Mouse (Mus musculus) midbrain, postnatal 0 days (tissue): ENCODE measurements around the gene Fbrs. TPM values are rescaled to one million over a fixed set of nuclear protein-coding genes. Genes with fewer than 3 reads are reported as not detected.
A peak's percentile ranks its signal among the peaks of the same experiment; 100 is the strongest.

ENCODE experiments used
- ATAC-seq: fragments of 200-750 bp; cut with Nextera tagmentation; 2 replicates; pipeline ENCODE4 v1.8.0; 2017; ENCODE audit warnings: moderate number of reproducible peaks, mild to moderate bottlenecking, moderate TSS enrichment, moderate library complexity; ENCODE audit not compliant: low FRiP score
- DNase-seq: peaks from one replicate; pipeline ENCODE4 v3.0.0-alpha.2; 2015; ENCODE audit warnings: low spot score
- H3K27ac ChIP-seq: fragments of 300-500 bp; sonication (generic); 2 replicates; pipeline ENCODE4 v1.5.1; 2014; ENCODE audit warnings: low read depth, mild to moderate bottlenecking, low read length, mixed read lengths
- H3K27me3 ChIP-seq: fragments of 300-500 bp; sonication (generic); 2 replicates; pipeline ENCODE4 v1.6.1; 2014; ENCODE audit warnings: low read length, control low read depth, mixed read lengths; ENCODE audit not compliant: insufficient read depth
- H3K36me3 ChIP-seq: fragments of 300-500 bp; sonication (generic); 2 replicates; pipeline ENCODE4 v1.6.1; 2014; ENCODE audit warnings: low read length, control low read depth, mixed read lengths; ENCODE audit not compliant: insufficient read depth
- H3K4me1 ChIP-seq: fragments of 300-500 bp; sonication (generic); 2 replicates; pipeline ENCODE4 v1.6.1; 2014; ENCODE audit warnings: mild to moderate bottlenecking, control low read depth, antibody characterized with exemption, low read length, mixed read lengths; ENCODE audit not compliant: insufficient read depth
- H3K4me2 ChIP-seq: fragments of 300-500 bp; sonication (generic); 2 replicates; pipeline ENCODE4 v1.6.1; 2014; ENCODE audit warnings: low read depth, mild to moderate bottlenecking, low read length, mixed read lengths; ENCODE audit not compliant: poor library complexity, severe bottlenecking
- H3K4me3 ChIP-seq: fragments of 300-500 bp; sonication (generic); 2 replicates; pipeline ENCODE4 v1.5.1; 2014; ENCODE audit warnings: low read depth, mild to moderate bottlenecking, low read length, moderate library complexity
- H3K9ac ChIP-seq: fragments of 300-500 bp; sonication (generic); replicated peaks from 2 replicates; pipeline ENCODE4 v1.6.1; 2014; ENCODE audit warnings: mild to moderate bottlenecking, low read length, moderate library complexity, mixed read lengths; ENCODE audit not compliant: poor library complexity, severe bottlenecking
- H3K9me3 ChIP-seq: fragments of 300-500 bp; sonication (generic); 2 replicates; pipeline ENCODE4 v1.6.1; 2016; ENCODE audit warnings: low read length, control low read depth
- CTCF ChIP-seq: IDR thresholded peaks from 2 replicates; pipeline ENCODE4 v1.5.1; 2016; ENCODE audit warnings: antibody characterized with exemption, mild to moderate bottlenecking
- WGBS: fragments of 180-500 bp; shearing (Covaris S2); extraction: QIAGEN DNeasy Blood & Tissue Kit; methylation state at CpG from one replicate; pipeline ENCODE4 v1.1.7; 2014; 5-methylcytosine and 5-hydroxymethylcytosine counted together
- polyA plus RNA-seq: library from polyadenylated mRNA; unstranded; fragments of >200 nt; fragmentation: Nextera tagmentation; extraction: Ambion mirVana; gene quantifications from 2 replicates; pipeline ENCODE4 v1.2.1, GENCODE M21; 2015
- total RNA-seq: library from RNA; depleted of rRNA; stranded (reverse); fragments of >200 nt; gene quantifications from 2 replicates; pipeline ENCODE4 v1.2.3, GENCODE M21; 2014

Fbrs gene
- total and polyA plus RNA-seq, 2 experiments from 2014 or later: 11.8 to 41.0 TPM

DNA sequence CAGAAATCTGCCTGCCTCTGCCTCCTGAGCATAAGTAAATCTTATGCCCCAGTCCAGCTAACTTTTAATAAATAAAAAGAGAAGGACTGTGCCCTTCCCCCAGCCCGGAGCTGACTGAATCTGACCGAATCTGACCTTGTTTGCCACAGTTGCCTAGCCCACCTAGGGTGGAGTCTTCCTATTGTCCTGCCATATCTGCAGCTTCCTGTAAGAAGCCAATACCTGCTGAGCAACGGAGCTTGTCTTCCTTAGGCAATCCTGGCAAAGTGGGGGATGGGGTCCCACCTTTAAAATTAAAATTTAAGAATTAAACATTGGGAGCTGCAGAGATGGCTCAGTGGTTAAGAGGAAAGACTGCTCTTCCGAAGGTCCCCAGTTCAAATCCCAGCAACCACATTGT lies 12.4 kb upstream of the Fbrs start:
- Histone ChIP-seq H3K4me2 (no peak overlapping the region), H3K36me3 (no peaks in the 10 kb centered on the region), H3K9me3 (no peaks in the 10 kb centered on the region), H3K4me1 (no peaks in the 10 kb centered on the region), H3K4me3 (no peak overlapping the region), H3K9ac (no peak overlapping the region), H3K27ac (no peak overlapping the region), H3K27me3 (no peaks in the 10 kb centered on the region)
- DNase-seq: no peak
- TF ChIP-seq CTCF: no peak
- WGBS: 93% methylated on average over 4 of the region's 4 CpGs
- no peak for ATAC-seq

DNA sequence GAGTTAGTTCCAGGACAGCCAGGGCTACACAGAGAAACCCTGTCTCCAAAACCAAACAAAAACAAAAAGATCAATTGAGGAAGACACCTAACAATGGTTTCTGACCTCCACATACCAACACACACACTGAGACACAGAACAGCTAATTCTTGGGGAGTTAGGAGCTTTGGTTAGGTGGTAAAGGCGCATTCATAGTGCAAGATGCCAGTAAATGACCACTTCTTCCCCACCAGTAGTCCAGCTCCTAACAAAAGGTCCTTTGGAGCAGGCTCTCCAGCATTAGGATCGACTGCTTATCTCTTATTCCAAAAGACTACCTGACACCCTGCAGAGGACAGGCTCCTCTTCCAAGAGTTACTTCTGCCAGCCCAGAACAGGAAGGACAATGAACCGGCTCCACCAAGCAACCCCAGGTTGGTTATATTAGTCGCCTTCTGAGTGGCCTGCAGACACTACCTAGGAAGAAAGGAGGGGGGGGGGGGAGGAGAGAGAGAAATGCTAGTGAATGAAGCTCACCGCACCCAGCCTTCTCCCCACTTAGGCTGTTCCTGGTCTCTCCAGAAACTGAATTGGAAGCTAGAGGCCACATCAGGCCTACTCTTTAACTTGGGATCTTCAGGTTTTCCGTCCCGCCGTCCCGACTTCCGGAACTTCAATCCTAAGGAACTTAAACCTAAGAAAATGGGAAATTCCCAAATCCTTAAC lies 8.8 kb upstream of the Fbrs start:
- no peak for ATAC-seq
- H3K9ac ChIP-seq: peak overlapping the region; percentile 62
- 7% methylated on average over 10 of the region's 10 CpGs for WGBS
- TF ChIP-seq CTCF: no peak
- H3K27me3 ChIP-seq: no peaks in the 10 kb centered on the region
- peak overlapping the region; percentile 80 for H3K4me2 ChIP-seq
- DNase-seq: peak; percentile 34
- no peaks in the 10 kb centered on the region for H3K9me3 ChIP-seq
- H3K36me3 ChIP-seq: peaks cover 17% of the 10 kb centered on the region
- H3K4me1 ChIP-seq: no peaks in the 10 kb centered on the region
- H3K27ac ChIP-seq: peak overlapping the region; percentile 94
- H3K4me3 ChIP-seq: peak overlapping the region; percentile 81

DNA sequence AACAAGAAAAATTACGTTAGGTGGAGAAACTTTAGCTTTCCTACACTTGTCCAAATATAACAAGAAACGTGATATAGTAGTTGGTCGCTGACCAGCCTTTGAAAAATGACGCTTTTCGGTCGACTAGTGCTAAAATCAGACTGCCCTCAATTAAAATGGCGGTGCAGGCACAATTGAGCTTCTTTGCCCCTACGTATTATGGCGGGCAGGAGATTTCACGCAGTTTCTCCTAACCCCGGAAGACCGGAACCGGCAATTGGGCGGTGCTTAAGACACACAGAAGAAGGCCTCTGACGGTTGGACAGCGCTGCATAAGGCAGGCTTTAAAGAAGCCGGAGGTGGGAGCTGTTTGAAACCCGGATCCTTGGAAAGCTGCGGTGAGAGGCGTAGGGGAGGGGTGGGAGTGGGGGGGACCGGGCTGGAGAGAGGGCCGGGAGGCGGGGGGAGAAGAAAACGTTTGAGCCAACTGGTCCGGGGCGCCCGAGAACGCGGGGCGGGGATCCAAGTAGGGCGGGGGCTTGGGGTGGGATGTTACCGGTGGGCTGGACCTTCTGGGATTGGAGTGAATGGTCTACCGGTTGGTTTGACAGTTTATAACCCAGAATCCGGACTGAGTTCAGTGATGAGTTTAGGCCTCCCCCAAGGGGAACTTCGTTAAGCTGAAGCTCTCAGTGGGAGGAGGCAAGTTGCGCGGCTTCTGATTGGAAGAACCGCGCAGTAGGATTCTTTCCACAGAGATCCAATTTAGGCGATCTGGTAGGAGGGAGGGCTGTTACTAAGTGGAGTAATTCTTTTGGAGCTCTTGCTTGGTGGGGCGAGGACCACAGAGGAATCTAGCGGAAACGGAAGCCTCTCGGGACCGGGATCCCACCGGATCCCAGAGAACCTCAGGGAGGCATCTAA lies 8.0 kb upstream of the Fbrs start:
- under 1% methylated on average over 46 of the region's 46 CpGs for WGBS
- peak overlapping the region; percentile 94 for H3K27ac ChIP-seq
- no peaks in the 10 kb centered on the region for H3K9me3 ChIP-seq
- peaks cover 25% of the 10 kb centered on the region for H3K36me3 ChIP-seq
- DNase-seq (peak; percentile 100), ATAC-seq (peak; percentile 96)
- peak; percentile 38 for TF ChIP-seq CTCF
- H3K9ac ChIP-seq: peak overlapping the region; percentile 96
- H3K4me1 ChIP-seq: no peaks in the 10 kb centered on the region
- peak overlapping the region; percentile 81 for H3K4me3 ChIP-seq
- H3K4me2 ChIP-seq: peak overlapping the region; percentile 80
- no peaks in the 10 kb centered on the region for H3K27me3 ChIP-seq

DNA sequence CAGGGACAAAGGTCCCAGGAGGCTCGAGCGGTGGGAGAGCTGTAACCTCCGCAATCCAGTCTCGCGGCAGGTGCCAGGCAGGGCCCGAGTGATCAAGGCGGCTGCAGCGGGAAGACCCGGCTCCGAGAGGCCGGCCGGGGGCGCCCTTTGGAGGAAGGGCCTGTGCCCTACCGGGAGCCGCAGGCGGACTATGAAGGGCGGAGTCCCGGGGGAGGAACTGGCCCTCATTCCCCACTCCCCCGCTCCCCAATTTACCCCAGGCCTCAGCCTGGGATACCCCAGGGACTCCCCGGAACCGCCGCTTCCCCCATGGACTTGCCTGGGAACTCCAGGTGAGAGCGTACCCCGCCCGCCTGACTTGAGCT lies 7.4 kb upstream of the Fbrs start:
- DNase-seq (no peak), ATAC-seq (peak; percentile 36; the same call in 1 of the 2 replicates)
- TF ChIP-seq CTCF: peak; percentile 34
- Histone ChIP-seq H3K27ac (peak overlapping the region; percentile 94), H3K4me2 (peak overlapping the region; percentile 80), H3K9me3 (no peaks in the 10 kb centered on the region), H3K4me3 (peak overlapping the region; percentile 81), H3K36me3 (peaks cover 30% of the 10 kb centered on the region), H3K4me1 (no peaks in the 10 kb centered on the region), H3K27me3 (no peaks in the 10 kb centered on the region), H3K9ac (peak overlapping the region; percentile 96)
- WGBS: under 1% methylated on average over 24 of the region's 25 CpGs

DNA sequence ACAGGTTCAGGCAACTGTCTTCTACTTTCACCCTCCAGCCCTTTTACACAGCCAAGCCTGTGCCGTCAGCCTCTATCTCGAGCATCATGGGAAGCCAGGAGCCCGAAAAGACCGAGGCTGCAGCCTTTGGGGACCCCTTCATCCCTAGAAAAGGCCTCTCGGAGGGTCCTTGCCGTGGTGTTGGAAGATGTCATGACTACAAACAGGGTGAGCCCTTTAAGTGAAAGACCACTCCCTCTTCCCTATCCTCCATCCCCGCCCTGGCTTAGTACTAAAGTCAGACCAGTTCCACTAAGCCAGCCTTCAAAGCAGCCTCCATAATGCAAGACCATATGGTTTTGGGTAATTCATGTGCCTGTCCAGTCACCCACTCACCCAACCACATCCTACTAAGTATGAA lies 6.9 kb upstream of the Fbrs start:
- peak overlapping the region; percentile 96 for H3K9ac ChIP-seq
- 3% methylated on average over 7 of the region's 7 CpGs for WGBS
- H3K4me1 ChIP-seq: no peaks in the 10 kb centered on the region
- H3K36me3 ChIP-seq: peaks cover 30% of the 10 kb centered on the region
- peak; percentile 46 for DNase-seq
- TF ChIP-seq CTCF: no peak
- ATAC-seq: no peak
- H3K4me3 ChIP-seq: peak overlapping the region; percentile 81
- H3K4me2 ChIP-seq: peak overlapping the region; percentile 80
- peak overlapping the region; percentile 94 for H3K27ac ChIP-seq
- no peaks in the 10 kb centered on the region for H3K9me3 ChIP-seq
- H3K27me3 ChIP-seq: no peaks in the 10 kb centered on the region

DNA sequence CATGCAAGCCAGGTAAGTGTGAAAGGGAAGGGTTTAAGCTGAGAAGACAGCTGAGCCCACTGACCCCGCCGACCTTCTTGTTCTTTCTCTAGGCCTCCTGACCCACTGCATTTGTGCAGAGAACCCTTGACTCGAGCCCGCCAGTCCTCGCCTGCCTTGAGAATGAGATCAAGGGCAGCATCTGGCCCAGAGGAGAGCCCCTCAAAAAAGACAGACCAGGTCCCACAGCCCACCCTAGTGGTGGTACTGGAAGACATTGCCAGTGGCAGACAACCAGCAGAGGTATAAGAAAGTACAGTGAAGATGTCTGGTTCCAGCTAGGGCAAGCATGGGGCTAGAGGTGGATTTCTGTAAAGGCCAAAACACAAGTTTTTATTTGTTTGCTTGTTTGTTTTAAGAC lies 5.3 kb upstream of the Fbrs start:
- WGBS: 73% methylated on average over 5 of the region's 5 CpGs
- peaks cover 30% of the 10 kb centered on the region for H3K36me3 ChIP-seq
- no peak overlapping the region for H3K4me3 ChIP-seq
- DNase-seq (peak; percentile 22), ATAC-seq (no peak)
- H3K4me1 ChIP-seq: no peaks in the 10 kb centered on the region
- H3K9me3 ChIP-seq: no peaks in the 10 kb centered on the region
- H3K4me2 ChIP-seq: no peak overlapping the region
- no peaks in the 10 kb centered on the region for H3K27me3 ChIP-seq
- TF ChIP-seq CTCF: peak; percentile 59
- H3K27ac ChIP-seq: no peak overlapping the region
- no peak overlapping the region for H3K9ac ChIP-seq
